Mouse (Mus musculus) olfactory bulb, adult 2 months (tissue): ENCODE results near the gene Pgm2l1.

Experiments used
- CTCF ChIP-seq: fragments of 200-500 bp; IDR thresholded peaks from 2 replicates; pipeline ENCODE4 v1.5.1; 2012; ENCODE audit warnings: low read depth, mild to moderate bottlenecking, low read length, moderate library complexity; ENCODE audit not compliant: insufficient read depth
- POLR2A ChIP-seq: fragments of 200-500 bp; IDR thresholded peaks from 2 replicates; pipeline ENCODE4 v1.6.1; 2012; ENCODE audit warnings: mild to moderate bottlenecking, low read depth, low read length, moderate library complexity; ENCODE audit not compliant: insufficient read depth

DNA sequence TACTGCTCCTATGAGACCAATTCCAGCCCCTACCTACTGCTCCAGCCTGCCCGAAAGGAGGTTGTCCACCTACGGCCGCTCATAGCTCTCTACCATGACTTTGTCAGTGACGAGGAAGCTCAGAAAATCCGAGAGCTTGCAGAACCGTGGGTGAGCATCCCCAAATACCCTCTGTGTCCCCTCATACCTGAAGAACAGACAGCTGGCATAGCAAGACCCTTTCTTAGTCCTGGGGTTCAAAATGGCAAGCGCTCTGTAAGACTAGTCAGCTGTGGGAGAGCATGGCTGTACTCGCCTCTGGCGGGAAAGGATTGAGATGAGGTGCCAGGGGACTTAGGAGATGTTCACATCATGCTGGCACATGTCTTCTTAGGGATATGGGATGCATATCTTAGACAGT, 78.7 kb downstream of the Pgm2l1 start:
- TF ChIP-seq POLR2A = no peak
- no peak for TF ChIP-seq CTCF
